Mouse (Mus musculus): ENCODE results near the gene P2rx7. TPM values are rescaled to one million over a fixed set of nuclear protein-coding genes. Genes with fewer than 3 reads are reported as not detected.
A peak's percentile ranks its signal among the peaks of the same experiment; 100 is the strongest.

Gene P2rx7
- 3.6 and 4.1 TPM in 2 replicates for total RNA-seq (2021)
- long read RNA-seq, experiment 1, partial matches to known transcripts, result 0 of 1 reads
- long read RNA-seq, experiment 1, other reads (novel, unspliced or antisense), result 1 of 1 reads
- long read RNA-seq, experiment 2, result 0 reads

DNA sequence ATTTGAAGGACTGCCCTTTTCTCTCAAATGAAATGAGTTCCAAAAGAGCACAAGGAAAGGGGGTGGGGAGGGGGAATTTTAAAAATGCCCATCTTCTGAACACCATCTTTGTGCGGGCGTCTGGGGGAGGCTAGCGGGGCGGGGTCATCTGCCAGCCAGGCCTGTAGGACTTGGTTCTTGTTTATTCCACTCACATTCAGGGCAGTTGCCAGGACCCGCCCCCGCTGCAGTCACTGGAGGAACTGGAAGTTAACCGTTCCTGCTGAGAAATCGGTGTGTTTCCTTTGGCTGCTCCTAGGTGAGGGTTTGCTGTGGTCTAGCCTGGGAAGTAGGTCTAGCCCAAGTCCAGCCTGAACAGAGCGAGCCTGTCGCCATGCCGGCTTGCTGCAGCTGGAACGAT, at the start of gene P2rx7:
Gene P2rx7 (plus strand): TSS at position 211 of the 400 bp plus-strand sequence.
- peak; percentile 60 for DNase-seq

GRCm38 (mm10) chr5:122595470-122595869, 48.2 kb upstream of the P2rx7 start:
- DNase-seq, result no peak

DNA sequence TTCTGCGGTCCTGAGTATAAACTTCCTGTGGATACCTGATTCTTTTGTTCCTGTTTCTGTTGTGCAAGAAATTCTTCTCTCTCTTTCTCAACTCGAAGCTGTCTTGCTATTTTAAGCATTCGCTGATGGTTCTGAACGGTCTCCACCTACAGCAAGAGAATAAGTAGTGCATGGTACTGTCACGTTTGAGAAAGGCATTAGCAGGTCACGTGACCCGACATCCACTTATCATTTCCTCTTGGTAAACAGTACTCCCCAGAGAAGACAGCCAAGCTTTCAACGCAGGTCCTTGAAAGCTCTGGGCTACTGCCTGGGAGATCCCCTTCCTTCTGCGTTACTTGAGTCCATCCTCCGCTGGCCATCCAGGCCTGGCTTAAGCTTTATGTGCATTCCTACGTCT, 41.5 kb upstream of the P2rx7 start:
- peak; percentile 70 for DNase-seq

DNA sequence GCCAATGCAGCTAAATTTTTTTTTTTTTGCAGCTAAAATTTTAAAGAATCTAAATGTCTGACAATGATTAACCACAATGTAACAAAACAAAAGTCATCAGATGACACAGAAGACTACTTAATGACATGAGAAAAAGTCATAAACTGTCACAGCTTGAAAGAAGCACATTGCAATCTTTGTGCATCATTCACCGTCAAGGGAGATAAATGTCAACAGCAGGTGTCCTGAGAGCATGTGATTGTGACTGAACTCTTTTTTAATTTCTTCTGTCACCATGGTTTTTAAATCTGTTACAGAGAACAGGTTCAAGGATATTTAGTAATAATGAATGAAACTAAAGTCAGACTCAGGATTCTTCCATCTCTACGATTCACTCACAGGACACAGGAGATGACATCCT, 38.8 kb upstream of the P2rx7 start:
- no peak for DNase-seq

DNA sequence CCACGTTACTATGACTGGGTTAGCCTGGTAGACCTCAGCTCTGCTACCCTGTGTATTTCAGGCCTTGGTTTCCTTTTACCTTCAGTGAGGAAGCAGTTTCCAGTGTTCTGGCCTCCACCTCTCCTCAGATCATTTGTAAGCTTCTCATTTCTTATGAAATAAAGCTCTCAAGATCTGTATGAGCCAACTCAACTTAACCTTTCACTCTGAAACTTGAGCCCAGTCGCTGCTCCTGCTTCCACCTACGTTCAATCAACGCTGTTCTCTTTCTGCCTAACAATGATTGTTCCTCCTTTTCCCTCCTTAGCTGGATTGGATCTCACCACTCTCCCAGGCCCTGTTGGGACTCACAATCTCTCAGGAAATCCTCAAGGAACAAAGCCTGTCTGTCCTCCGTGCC, 32.1 kb upstream of the P2rx7 start:
- DNase-seq, result no peak

DNA sequence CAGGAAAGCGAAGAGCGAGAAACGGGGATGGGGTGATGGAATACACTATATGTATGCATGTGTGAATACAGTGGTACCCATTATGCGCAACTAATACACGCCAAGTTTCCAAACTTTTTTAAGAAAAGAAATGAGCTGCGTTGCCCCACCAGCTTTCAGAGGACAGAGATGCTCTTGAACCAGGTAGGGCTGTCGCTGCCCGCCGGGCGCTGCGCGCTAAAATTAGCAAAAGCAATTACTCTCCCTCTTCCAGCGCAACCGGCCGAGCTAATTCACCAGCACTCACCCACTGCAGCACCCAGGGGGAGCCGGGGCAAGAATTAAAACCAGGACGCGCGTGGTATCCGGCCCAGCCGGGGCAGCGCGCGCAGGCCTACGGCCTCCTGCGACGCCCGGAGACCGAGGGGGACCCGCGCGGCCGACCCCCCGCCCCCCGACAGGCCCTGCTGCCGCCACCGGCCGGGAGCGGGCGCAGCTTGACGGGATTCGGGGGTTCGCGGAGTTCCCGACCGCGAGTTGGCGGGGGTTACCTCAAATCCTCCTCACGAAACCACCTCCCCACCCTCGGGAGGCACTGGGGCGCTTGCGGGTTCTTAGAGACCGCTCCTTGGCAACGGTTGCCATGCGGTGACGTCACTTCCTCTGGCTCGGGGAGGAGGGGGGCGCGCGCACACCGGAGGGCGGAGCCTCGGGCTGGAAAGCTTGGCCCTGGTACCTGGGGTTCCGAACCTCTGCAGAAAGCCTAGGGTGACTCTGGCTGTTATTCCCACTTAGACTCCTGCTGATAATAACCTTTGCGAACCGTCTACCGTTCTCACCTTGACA, 29.6 kb upstream of the P2rx7 start, which contains the start of gene Ift81:
Gene Ift81 (minus strand): TSS at position 611 of the 825 bp plus-strand sequence.
- peak; percentile 98 for DNase-seq

DNA sequence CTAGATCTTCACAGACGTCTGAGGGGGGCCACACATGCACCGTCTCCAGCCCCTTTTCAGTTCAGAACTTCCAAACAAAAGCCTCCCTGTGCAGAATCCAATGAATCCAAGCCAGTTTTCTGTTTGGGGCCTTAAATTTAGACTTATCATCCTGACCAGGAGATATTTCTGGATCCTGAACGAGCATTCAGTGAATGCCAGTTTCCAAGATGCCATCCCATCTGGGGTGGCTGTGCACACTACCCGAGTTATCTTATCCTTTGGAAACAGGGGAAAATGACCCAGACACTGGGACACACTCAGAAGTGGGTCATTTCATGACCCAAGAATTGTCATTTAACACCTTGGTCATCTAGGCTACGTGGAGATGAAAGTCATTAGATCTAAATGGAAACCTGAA, 26.0 kb upstream of the P2rx7 start:
- no peak for DNase-seq

DNA sequence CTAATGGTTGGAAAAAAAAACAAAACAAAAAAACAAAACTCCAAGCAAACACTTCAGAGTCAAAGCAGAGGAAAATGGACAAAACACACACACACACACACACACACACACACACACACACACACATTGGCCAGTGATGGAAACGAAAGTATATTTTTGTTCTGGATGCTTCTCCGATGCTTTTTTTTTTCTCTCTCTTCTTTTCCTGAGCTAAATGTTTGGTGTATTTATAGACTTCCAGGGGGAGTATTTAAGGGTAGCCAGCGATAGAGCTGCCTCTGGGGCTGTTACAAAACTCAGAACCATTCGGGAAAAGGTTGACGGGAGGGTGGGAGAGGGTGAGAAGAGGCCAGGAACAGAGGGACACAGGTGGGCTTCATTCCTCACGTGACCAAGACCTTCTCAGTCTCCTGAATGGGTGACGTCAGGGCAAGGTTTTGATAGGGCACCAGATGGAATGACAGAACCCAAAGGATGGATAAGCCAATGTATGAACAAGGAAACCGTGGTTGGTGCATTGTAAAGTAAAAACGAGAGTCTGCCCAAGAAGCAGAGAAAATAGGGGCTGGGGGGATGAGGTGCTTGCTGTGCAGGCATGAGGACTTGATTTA, 23.9 kb upstream of the P2rx7 start:
- DNase-seq, result no peak

GRCm38 (mm10) chr5:122621376-122621886, 22.3 kb upstream of the P2rx7 start:
- DNase-seq, result peak; percentile 55

DNA sequence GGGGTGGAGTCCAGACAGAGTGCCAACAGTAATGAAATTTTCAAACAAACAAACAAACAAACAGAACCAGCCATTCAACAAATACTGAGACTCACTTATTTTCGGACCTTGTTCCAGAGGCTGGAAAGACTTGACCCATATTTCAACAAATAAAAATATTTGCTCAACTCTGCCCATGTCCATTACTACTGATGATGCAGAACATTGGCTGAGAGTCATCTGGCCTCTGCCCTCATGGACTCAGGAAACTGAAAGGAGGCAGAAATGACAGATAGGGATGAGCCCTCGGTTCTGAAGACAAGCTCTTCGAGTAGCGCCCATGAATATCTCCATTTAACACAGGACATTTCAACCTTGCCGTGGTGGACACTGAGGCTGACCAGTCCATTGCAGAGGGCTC, 21.2 kb upstream of the P2rx7 start:
- DNase-seq, result peak; percentile 32

DNA sequence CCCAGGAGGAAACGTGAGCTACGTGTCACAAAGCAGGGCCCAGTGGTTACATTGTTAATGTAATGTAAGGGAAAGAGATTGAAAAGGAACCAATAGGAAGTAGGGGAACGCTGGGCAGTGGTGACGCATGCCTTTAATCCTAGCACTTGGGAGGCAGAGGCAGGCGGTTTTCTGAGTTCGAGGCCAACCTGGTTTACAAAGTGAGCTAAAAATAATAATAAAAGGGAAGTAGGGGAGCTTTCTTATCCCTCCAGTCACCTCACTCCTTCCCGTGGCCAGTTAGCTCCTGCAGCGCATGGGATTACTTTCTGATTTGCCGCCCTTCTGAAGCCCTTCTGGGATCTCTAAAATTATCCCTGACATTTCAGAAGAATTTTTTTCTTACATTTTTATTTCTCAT, 19.9 kb upstream of the P2rx7 start:
- DNase-seq, result no peak

DNA sequence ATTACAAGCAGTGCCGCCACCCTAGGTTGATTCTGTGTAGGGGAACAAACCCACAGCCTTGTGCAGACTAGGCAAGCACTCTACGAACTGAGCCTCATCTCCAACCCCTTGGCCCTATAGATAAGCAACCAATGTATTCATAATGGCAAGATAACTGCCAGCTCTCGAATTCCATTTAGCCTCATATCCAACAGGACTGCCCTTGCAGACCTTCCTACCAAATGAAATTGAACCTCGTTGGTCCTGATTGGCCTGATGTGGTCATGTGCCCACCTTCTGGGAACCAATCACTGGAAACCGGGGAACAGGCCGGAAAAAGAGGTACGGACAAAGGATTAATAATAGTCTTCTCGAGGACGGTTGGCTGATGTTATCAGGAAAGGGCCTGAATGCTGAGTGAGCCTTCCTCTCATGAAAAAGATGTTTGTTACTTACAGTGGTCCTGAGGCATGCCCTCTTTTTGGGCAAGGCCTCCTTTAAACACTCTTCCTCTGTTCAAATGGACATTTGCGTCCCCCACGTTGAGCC, 18.7 kb upstream of the P2rx7 start:
- DNase-seq, result no peak

GRCm38 (mm10) chr5:122625565-122626252, 18.0 kb upstream of the P2rx7 start:
- DNase-seq, result no peak

DNA sequence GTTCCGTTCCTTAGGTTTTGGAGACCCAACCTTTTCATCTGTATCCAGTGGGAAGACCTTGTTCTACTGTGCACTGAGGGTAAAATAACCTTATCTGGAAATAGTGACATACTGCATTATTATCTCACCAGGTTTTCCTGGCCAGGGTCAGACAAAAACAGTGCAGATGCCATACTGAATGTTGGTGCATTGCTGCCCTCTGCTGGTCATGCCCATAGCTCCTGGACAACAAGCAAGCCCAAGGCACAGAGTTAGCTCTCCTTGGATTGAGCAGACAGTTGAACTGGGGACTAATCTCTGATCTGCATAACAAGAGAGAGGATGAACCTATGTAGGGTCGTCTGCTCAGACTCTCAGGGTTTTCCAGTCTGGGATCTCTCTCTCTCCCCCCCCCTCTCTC, 16.5 kb upstream of the P2rx7 start:
- DNase-seq, result peak; percentile 93

DNA sequence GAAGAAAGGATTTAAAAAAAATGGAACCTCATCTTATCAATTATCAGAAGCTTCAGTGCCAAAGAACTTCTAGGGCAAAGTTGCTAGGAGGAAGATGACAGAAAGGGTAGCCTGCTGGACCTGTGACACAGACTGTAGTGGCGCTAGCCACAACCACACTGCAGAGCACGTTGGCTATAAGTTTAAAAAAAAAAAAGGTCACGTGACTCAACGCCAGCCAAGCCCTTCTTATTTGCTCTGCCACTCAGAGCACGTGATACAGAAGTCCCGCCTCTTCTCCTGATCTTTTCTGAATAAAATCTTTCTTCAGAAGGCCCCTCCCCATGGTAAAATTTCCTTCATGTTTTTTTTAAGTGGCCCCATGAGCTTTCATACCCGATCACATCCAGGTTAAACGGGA, 8.5 kb upstream of the P2rx7 start:
- no peak for DNase-seq

DNA sequence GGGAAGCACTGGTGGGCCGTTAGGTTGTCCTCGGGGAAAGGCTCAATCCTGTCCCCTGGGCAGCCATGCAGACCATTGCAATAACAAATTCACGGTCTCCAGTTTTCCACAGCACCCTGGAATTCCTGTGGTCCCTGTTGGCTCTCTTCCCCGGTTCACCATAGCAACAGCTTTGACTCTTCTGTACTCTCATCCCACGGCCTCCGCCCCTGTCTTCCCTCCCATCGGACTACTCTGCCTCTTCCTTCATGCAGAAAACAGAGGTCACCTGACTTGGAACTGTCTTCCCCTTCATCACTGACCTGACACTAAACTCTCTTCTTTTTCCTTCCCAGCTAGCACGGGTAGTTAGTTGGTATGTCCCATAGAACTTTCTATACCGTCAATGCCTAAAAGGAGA, 7.4 kb upstream of the P2rx7 start:
- no peak for DNase-seq

- DNase-seq, result peak; percentile 15
Observed at GRCm38 (mm10) chr5:122636958-122637357, 6.8 kb upstream of the P2rx7 start.

GRCm38 (mm10) chr5:122638296-122638695, 5.4 kb upstream of the P2rx7 start:
- DNase-seq, result no peak

GRCm38 (mm10) chr5:122639517-122639916, 4.2 kb upstream of the P2rx7 start:
- no peak for DNase-seq

- DNase-seq, result no peak
Observed at GRCm38 (mm10) chr5:122639986-122640385, 3.7 kb upstream of the P2rx7 start.

- DNase-seq, result peak; percentile 53
Observed at GRCm38 (mm10) chr5:122644111-122644607, 448 bp downstream of the P2rx7 start.

GRCm38 (mm10) chr5:122645290-122645689, 1.6 kb downstream of the P2rx7 start:
- no peak for DNase-seq
